Mouse (Mus musculus) kidney, postnatal 14 days (tissue): ENCODE measurements around the gene Rprd1b.
"Not testable (repeated sequence)": the region's sequence is repeated elsewhere in the genome, so short reads cannot be mapped to it uniquely, and the experiment has no call there.

Source experiments
- DNase-seq: peaks from one replicate; pipeline ENCODE4 v3.0.0; 2022; ENCODE audit warnings: mixed read lengths

Rprd1b gene

DNA sequence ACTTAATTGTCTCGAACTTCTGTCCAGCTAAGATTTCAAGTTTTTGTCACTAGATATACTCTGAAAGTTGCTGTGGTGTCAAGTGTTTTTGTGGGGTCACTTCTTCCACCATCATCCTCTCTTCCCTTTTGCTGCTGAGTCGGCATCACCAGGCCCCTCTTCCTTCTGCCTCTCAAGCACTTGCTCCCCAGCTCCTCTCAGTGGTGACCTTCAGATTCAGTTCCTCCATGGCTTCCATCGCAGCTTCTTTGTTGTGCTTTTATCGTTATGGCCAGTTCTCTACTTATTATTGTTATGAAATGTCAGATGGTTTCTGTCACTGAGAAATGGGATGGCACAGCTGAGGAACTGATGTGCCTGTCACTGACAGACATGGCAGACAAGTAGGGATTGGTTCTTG, 17.9 kb downstream of the Rprd1b start:
- DNase-seq = no peak

DNA sequence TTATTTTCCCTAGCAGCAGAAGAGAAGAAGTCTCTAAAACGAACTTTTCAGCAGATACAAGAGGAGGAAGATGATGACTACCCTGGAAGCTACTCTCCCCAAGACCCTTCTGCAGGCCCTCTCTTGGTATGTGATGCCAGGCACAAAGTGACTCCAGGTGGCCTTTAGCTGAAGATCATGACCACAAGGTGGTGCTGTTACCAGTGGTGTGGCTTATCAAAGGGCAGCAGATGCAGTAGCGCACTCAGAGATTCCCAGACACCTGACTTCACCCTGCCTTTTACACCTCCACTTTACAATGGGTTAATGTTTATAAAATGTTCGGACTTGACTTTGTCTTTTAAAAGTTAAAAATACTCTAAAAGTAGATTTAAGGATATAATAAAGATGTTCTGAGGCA, 19.6 kb downstream of the Rprd1b start:
- peak; percentile 70 for DNase-seq

DNA sequence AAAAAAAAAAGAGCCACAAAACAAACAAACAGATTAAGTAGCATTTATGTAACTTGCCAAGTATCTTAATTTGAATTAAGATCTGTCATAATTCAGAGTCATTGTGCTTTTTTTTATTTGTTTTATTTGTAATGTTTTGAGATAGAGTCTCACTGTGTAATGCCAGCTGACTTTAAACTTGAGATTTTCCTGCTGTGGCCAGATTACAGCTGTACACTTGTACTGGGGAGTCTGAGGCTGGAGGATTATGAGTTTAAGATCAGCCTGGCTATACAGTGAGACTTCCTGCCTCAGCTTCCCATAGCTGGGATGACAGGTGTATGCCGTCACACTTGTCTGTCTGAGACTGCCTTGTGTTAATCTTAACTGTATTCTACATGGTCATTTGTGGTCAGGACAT, 20.4 kb downstream of the Rprd1b start:
- peak; percentile 52 for DNase-seq

DNA sequence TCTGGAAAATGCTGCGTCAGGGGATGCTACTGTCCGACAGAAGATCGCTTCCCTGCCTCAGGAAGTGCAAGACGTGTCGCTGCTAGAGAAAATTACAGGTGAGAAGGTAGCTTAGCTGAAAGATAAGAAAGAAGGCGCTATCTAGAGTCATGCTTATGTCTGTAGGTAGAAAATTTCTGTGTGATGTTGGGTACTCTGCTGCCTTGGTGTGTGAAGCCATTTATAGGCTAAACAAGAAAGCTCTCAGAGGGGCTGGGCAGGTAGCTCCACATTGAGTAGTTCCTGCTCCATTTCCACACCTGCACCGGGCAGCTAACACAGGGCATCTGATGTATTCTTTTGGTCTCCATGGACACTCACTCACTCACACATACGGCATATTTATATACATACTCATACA, 21.8 kb downstream of the Rprd1b start:
- no peak for DNase-seq

DNA sequence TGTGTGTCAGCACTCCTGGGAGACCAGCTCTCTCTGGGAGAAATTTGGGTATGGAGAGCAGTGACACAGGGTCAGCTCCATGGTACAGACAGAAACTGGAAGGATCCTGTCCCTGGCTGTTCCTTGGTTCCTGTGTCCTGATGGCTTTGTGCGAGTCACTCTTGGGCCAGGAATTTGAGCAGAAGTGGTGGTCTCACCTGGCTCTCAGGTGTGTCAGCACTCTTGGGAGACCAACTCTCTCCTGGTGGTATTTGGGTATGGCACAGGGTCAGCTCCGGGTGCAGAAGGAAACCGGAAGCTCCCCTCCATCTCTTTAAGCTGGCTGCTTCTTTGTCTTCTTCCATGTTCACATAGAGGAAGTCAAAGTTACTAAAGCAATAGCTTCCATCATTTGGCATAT, 26.3 kb downstream of the Rprd1b start:
- no peak for DNase-seq

DNA sequence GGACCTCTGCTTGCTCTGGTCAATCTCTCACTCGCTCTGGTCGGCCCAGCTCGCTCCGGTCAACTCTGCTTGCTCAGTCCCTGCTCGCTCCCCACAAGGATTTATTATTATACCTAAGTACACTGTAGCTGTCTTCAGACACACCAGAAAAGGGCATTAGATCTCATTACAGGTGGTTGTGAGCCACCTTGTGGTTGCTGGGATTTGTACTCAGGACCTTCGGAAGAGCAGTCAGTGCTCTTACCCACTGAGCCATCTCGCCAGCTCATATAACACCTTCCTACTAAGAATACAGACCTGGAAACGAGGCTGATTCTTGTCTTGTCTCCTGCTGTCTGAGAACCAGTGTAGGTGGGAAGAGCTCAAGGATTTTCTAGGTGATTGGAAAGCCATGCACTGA, 27.1 kb downstream of the Rprd1b start:
- DNase-seq = not testable (repeated sequence)

DNA sequence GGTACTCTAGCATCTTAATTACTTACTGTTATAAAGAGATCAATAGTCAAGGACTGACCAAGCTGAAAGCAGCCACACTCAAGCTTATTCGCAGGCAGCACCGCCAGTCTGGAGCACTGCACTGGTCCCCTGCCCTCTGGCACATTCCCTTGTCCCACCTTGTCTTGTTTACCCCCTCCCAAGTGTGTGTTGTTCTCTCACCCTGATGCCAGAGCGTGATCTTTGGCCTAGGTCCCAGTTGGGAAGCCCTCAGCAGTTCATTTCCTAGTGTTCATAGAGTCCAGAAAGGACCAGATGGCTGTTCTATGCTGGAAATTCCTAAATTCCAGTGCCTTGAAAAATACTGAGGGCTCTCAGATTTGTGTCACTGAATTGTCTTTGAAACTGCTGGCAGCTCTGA, 28.7 kb downstream of the Rprd1b start:
- no peak for DNase-seq

DNA sequence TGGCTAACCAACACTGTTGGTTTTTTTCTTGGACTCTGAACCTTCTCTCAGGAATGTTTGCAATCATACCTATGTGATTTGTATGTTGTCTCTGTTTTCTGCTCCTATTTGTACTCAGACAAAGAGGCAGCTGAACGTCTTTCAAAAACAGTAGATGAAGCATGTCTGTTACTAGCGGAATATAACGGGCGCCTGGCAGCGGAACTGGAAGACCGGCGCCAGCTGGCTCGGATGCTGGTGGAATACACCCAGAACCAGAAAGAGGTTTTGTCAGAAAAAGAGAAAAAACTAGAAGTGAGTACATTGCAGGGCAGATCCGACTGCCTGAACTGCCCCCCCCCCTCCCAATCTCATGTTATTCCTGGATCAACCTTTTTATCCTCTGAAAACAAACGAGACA, 30.2 kb downstream of the Rprd1b start:
- DNase-seq = no peak

DNA sequence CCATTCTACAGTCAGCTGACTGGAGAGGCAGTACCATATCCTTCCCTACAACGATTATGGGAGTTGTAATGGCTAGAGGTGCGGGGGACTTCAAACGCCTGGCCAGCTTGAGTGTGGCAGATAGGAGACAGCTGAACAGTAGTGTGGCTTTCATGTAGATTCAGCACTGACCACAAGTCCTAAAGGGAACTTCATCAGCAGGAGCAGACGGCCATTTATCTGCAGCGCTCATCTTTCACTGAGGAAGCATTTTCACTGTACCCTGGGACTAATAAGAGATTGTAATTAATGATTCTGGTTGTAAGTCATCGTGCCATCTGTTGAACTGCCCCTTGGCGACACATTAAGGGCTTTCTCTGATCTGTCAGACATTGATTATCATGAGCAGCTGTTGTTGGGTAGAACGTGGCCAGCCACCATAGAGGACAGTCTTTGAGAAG, 31.4 kb downstream of the Rprd1b start:
- no peak for DNase-seq

DNA sequence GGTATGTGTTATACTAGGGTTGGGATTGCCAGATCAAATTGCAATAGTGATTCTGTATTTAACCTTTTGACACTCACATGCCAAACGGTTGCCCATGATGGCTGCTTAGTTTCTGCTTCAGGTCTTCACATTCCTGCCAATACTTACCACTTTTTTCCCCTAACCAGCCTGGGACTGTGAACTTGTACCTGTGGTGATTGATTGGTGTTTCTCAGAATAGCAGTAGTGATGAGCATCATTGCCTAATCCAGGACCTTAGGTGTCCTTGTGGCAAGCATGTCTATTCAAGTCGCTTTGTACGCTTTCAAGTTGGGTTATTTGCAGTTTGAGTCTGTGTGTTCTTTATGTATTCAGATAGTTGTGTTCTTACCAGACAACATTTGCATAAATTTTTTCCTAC, 34.7 kb downstream of the Rprd1b start:
- no peak for DNase-seq

DNA sequence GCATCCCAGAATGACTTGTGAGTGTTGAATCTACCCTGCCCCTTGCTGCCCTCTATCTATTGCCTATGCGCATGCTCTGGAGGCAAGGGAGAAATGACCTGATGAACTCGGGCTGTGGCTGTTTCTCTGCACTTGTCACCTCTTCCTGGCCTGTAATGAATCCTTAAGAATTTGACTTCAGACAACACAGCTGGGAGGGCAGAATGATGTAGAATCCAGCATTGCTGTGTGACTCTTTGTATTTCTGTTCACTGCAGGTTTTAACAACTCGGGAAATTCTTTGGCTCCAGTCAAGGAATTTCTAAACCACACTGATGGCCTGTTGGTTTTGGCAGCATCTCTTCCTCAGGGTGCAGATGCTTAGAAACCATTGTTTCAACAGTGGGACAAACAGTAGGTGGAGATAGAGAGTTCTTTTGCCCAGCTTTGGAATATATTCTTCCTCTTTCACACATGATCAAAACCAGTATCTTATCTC, 36.3 kb downstream of the Rprd1b start:
- DNase-seq = peak; percentile 58

DNA sequence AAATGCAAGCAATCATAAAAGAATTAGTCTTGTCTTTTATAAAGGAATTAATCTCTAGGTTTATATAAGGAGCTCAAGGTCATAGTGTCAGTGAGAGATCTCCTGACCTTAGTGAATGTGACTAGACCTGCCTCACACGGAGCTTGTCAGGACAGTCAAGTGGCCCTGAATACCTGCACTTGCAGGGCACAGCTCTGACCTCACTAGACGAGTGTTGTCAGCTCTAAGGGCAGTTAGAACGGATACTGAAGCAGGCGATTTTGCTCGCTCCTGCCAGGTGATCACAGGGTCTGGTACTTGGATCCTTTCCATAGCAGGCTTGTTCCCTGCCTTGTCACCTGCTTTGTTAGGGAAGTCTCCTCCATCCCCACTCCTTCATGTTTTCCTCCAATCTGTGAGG, 36.8 kb downstream of the Rprd1b start:
- DNase-seq = no peak

DNA sequence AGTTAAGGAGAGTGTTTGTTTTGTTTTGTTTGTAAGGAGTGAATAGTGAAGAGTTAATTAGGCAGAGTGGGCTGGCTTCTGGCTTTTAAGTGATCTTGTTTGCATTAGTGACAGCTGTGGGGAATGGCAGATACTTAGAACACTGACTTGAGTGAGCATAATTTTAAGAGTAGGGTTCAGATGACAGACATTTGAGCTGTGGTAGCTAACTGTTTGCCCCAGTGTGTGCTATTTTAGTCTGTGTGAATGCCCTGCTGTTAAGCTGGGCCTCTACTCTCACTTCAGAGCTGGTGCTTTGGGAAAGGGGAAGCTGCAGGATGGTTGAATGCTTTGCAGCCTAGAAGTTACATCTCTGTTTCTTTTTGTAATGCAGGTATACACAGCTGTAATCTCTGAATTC, 38.2 kb downstream of the Rprd1b start:
- DNase-seq = no peak

DNA sequence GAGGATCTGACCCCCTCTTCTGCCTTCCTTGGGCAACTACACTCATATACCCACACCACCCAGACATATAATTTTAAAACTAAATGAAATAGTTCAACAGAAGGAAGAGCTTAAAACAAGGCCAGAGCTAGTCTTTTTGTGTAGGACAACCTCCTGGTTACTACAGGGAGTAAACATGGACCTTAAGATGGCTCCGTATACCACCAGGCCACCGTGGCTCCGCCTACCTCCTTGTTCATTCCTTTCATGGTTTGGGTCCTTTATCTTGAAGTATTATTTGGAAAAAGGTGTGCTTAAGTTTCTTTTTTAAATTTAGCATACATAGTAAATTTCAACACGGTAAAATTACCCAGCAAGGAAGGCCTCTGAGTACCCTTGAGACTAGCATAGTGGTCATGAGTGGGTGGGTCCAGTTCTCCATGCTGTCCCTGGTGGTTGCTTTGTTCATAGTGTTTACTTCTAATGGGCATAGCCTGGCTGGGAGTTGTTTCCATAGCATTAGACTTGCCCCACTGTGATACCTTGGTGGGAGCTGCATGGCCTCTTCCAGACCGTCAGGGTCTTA, 39.0 kb downstream of the Rprd1b start:
- no peak for DNase-seq

DNA sequence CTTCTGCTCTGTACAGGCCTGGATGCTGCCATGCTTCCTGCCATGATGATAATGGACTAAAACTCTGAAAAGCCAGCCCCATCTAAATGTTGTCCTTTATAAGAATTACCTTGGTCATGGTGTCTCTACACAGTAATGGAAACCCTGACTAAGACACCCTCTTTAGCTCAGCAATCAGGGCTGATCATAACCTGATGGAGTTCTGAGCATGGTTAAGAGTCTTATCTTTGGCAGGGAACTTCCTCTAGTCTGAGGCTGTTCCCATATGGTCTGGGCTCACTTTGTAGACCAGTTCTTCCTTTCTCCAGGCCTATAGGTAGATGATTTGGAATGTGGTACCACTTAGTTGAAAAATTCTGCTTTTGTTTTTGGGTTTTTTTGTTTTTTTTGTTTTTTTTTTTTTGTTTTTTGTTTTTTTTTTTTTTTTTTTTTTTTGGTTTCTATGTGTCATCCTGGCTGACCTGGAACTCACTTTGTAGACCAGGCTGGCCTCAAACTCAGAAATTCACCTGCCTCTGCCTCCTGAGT, 40.2 kb downstream of the Rprd1b start:
- DNase-seq = no peak

DNA sequence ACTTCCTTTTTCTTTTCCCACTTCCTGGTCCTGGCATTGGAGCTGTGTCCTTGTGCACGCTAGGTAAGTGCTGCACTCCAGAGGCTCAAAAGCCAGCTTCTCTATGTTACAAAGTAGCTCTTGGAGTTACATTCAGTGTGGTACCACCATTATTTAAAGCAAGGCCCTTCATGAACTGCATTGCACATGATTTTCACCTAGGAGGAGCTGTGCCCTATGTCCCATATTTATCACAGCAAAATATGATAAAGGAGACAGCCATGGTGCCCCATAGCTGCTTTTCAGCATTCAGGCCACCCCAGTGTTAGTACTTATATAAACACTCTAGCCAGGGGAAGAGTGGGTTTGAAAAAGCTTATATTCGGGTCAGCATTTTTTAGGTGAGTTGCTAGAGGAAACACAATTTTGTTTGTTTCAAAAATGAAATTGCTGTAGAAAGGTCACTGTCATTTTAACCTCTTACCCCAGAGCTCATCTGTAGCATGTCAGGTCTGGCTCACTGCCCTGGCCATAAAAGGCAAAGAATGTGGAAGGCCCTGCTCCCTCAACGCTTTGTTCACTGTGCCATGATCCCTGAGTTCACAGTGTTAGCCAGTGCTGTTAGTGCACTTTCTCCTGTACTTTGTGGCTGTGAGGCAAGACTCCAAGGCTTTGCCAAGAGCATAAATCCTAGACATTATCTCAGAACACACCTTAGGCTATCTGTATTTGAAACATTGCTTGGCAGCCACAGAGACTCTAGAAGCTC, 42.8 kb downstream of the Rprd1b start:
- DNase-seq = peak; percentile 81

DNA sequence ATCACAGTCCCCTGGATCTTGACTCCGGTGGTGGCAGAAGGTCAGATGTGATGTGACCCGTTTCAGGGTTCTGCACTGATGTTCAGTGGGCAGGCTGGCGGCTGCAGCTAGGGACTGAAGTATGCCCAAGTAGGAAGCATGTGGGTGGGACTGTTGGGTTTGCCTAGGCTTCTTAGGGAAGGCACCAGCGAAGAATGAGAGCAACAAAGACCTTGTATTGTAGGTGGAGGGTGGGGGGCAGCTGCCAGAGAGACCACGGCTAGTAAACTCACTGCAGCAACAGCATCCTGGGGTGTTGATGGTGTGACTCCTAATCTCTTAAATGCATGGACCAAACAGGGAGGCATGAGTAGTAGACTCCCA, 43.3 kb downstream of the Rprd1b start:
- DNase-seq = no peak

DNA sequence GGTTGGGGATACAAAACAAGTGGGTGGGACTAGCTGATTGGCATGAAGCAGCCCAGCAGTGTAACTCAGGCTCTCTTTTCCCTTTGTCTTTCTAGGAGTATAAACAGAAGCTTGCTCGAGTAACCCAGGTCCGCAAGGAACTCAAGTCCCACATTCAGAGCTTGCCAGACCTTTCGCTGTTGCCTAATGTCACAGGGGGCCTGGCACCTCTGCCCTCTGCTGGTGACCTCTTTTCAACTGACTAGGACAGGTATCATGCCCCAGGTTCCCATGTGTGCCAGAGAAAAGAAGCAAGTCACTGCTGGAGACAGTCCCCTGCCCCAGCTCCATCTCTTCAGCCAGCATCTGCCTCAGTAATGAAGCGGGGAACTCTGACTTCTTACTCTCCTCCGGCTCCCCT, 46.5 kb downstream of the Rprd1b start:
- no peak for DNase-seq

DNA sequence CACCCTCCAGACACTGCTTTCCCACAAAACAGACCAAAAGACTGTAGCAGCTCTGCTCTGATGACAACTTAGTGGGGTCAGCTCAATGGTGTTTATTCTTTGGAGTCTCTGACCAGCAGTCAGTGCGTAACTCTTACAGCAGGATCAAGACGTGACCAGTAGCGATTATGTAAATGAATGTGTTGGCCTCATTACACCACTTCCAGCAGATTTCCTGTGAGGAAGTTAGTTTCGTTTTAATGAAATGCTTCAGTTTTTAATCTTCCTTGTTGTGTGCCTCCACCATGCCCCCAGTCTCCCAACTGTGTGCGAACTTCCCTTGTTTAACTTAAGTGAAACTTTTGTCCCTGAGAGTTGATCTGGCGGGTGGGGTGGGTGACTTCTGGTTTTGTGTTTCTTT, 48.4 kb downstream of the Rprd1b start:
- DNase-seq = no peak

DNA sequence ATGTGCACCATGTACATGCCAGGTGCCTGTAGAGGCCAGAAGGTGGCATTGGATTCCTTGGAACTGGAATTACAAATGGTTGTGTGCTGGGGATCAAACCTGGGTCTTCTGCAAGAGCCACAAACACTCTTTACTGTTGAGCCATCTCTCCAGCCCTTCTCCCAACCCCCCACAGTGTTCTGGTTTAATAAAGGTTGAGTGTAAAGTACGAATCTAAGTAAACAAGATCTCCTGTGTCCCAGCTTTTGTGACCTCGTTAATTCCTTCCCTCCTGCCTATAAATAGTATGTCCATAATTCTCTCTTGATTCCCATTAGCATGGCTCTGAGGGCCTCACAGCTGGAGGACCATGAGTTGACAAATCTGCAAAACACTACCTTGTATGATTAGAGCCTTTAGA, 49.7 kb downstream of the Rprd1b start:
- DNase-seq = no peak

DNA sequence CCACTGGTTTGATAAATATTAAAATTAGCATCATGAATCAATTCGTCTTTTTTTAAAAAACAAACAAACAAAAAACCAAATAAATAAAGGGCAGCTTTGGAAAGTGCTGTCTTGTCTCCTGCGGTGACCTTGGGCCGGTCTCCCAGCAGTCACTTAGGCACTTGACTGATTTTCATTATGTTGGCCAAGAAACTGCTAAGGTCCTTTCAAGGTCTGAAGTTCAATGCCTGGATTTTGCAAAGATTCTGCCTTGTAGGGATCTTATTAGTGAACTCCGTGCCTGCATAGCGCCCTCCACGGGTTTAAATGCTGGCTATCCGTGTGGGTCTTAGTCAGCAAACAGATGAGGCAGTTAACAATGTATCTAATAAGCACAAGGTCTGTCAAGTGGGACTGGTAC, 50.7 kb downstream of the Rprd1b start:
- peak; percentile 65 for DNase-seq

DNA sequence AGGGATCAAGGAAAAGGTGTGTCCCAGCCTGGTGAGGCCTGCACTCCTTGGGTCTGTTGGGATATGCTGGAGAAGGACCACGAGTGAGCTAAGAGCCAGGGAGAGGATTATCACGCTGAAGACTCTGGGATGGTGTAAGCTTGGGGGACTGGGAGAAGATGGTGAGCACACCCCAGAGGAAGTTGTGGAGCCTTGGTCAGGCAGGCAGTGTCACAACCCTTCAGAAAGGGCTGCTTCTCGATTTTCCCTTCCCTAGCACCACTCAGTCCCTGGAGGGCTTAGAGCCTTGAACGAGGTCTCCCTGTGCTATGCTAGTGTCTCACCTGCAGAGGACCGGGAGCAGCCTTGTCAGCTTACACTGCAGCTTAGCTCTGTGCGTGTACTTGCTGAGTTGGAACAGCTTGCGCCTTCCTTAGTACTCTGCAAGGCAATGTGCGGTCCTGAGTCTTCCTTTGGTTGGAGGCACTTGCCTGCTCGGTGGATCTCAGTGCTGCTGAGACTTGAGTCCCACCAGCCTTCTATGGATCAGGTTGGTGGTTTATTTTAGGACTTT, 51.6 kb downstream of the Rprd1b start:
- DNase-seq = no peak

DNA sequence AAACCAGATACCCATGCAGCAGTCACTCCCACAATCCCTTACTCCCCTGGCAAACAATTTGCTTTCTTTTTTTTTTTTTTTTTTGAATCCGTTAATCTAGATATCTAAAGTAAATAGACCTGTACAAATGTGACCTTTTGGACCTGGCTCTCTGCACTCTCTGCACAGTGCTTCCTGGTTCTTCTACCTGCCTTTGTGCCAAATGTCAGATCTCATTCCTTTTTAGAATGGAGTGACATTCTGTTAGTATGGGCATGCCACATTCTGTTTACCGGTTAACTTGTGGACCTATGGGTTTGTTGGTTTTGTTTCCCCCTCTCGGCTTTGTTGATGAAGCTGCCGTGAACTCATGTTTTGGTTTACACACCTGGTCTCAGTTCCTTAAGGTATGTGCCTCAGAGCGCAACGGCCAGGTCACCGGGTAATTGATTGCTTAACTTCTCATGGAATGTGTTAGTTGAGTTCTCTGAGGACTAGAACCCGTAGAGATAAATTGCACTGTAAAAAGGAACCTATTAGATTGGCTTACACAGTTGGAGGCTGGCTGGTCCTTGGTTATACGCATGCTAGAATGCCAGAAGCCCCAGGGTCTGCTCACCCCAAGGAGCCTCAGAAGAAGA, 52.4 kb downstream of the Rprd1b start:
- DNase-seq = no peak

DNA sequence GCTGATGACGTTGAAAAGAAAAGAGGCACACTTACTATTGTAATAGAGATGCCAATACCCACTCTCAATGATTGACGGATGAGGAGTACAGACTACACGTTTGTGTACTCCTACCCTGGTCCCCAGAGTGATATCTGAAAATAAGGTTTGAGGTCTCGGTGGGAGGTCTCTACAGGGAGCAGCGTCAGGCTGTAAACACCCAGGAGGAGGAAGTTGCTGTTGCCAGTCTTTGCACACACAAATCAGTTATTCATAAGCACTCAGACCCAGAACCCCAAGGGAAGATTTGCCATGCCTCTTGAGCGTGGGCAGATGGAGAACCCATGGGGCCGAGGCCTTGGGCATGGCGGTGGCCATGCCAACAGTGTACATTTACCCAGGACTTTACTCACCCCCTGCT, 56.2 kb downstream of the Rprd1b start:
- no peak for DNase-seq
